Mouse (Mus musculus): Measurements from ENCODE around the gene Scn4a. TPM values are rescaled to one million over a fixed set of nuclear protein-coding genes. Genes with fewer than 3 reads are reported as not detected.

Gene Scn4a
- polyA plus RNA-seq, 1 experiment, result 0.02 TPM

DNA sequence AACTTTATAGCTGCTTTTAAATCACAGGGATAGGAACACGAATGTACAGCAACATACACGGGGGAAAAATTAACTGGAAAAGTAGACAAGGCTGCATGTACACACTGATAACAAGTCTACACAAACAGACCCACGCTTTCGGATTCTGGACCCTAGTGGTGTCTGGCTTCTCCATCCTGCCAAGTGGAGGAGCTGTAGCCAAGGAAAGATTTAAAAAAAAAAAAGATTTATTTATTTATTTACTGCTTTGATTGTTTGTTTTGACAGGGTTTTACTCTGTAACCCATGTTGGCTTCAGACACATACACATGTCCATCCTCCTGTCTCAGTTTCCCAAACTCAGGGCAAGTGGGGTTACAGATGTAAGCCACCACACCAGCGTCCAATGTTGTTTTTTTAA, 45.7 kb downstream of the Scn4a start:
- Histone ChIP-seq H3K27ac (ENCODE audit: insufficient read depth, low read length) (no peak overlapping the region), H3K4me3 (ENCODE audit: insufficient read depth, low read length) (no peak overlapping the region), H3K4me1 (ENCODE audit: control insufficient read depth, insufficient read depth, low read length) (no peaks in the 10 kb centered on the region)
- TF ChIP-seq CTCF (IDR thresholded peaks at IDR 0.05; ENCODE audit: extremely low read depth, insufficient read depth, low read length), result no peak
- no peak for TF ChIP-seq POLR2A (IDR thresholded peaks at IDR 0.05; ENCODE audit: extremely low read depth, insufficient read depth, low read length)

DNA sequence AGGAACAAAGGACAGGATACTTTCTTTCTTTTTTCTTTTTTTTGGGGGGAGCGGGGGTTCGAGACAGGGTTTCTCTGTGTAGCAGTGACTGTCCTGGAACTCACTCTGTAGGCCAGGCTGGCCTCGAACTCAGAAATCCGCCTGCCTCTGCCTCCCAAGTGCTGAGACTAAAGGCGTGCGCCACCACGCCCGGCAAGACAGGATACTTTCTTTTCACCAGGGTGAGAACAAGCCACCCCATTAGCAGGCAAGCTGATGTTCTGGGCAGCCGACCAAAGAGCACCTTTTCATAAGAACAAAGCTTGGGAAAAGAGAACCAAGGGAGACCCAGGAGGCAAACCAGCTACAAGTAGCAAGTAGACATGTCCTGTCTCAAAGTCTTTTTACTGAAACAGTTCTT, 46.3 kb downstream of the Scn4a start:
- TF ChIP-seq POLR2A (IDR thresholded peaks at IDR 0.05; ENCODE audit: extremely low read depth, insufficient read depth, low read length) (no peak), CTCF (IDR thresholded peaks at IDR 0.05; ENCODE audit: extremely low read depth, insufficient read depth, low read length) (no peak)
- Histone ChIP-seq H3K4me1 (ENCODE audit: control insufficient read depth, insufficient read depth, low read length) (no peaks in the 10 kb centered on the region), H3K4me3 (ENCODE audit: insufficient read depth, low read length) (no peak overlapping the region), H3K27ac (ENCODE audit: insufficient read depth, low read length) (no peak overlapping the region)

DNA sequence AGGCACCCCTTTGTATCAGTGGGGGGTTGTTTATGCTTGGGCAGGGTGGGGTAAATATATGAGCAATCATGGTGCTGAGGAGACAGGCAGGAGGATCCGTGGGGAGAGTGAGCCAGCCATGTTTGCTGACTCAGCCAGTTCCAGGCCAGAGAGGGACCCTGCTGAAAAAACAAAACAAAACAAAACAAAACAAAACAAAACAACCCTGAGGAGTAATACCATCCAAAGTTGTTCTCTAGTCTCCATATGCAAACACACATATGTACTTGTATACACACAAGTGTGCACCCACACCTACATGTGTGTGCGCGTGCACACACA, 47.1 kb downstream of the Scn4a start:
- no peak overlapping the region for H3K27ac ChIP-seq (ENCODE audit: insufficient read depth, low read length)
- H3K4me3 ChIP-seq (ENCODE audit: insufficient read depth, low read length), result no peak overlapping the region
- no peaks in the 10 kb centered on the region for H3K4me1 ChIP-seq (ENCODE audit: control insufficient read depth, insufficient read depth, low read length)
- TF ChIP-seq POLR2A (IDR thresholded peaks at IDR 0.05; ENCODE audit: extremely low read depth, insufficient read depth, low read length) (no peak), CTCF (IDR thresholded peaks at IDR 0.05; ENCODE audit: extremely low read depth, insufficient read depth, low read length) (no peak)

DNA sequence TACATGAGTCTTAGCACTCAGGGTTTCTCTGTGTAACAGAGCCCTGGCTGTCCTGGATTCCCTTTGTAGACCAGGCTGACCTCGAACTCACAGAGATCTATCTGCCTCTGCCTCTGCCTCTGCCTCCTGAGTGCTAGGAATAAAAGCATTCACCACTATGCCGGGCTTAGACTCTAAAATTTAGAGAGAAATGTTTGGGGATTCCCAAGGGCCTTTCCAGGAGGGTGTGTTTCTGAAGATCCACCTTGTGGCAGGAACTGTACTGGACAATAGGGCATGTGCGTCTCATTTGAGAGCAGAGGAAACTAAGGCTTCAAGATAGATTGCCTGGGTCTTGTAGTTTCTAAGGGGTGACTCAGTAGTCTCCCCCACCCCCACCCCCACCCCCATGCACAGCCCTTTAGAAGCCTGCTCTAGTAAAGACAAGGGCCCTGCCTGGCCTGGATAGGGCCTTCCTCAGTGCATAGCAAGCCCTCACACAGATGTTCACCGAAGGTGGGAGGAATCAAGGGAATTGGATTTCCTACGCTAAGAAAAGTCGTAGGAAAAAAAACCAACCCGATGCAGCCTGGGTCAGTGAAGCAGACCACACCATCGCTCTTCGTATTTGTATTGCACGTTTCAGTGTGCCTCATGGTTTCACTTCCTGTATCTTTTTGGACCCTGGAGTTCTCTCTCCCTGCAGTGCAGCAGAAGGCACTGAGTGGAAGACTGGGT, 47.6 kb downstream of the Scn4a start:
- TF ChIP-seq CTCF (IDR thresholded peaks at IDR 0.05; ENCODE audit: extremely low read depth, insufficient read depth, low read length) (no peak), POLR2A (IDR thresholded peaks at IDR 0.05; ENCODE audit: extremely low read depth, insufficient read depth, low read length) (no peak)
- Histone ChIP-seq H3K4me1 (ENCODE audit: control insufficient read depth, insufficient read depth, low read length) (no peaks in the 10 kb centered on the region), H3K4me3 (ENCODE audit: insufficient read depth, low read length) (no peak overlapping the region), H3K27ac (ENCODE audit: insufficient read depth, low read length) (no peak overlapping the region)

DNA sequence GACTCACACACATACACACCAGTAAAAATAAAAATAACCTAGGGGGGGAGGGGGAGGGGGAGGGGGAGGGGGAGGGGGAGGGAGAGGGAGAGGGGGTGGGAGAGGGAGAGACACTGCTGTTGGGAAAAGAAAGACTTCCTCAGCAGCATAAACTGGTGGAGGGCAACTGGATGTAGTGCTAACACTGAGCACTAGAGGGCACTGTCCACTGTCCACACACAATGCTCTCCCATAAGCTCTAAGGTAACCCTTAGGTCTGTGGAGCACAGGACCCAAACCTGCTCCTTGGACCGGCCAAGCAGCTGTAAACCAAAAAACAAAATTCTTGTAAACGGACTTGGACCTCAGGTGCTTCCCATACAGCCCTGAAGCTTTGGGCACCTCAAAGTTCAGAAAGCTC, 50.5 kb downstream of the Scn4a start:
- Histone ChIP-seq H3K4me3 (ENCODE audit: insufficient read depth, low read length) (no peak overlapping the region), H3K4me1 (ENCODE audit: control insufficient read depth, insufficient read depth, low read length) (no peaks in the 10 kb centered on the region), H3K27ac (ENCODE audit: insufficient read depth, low read length) (no peak overlapping the region)
- TF ChIP-seq POLR2A (IDR thresholded peaks at IDR 0.05; ENCODE audit: extremely low read depth, insufficient read depth, low read length) (no peak), CTCF (IDR thresholded peaks at IDR 0.05; ENCODE audit: extremely low read depth, insufficient read depth, low read length) (peak; percentile 97)

DNA sequence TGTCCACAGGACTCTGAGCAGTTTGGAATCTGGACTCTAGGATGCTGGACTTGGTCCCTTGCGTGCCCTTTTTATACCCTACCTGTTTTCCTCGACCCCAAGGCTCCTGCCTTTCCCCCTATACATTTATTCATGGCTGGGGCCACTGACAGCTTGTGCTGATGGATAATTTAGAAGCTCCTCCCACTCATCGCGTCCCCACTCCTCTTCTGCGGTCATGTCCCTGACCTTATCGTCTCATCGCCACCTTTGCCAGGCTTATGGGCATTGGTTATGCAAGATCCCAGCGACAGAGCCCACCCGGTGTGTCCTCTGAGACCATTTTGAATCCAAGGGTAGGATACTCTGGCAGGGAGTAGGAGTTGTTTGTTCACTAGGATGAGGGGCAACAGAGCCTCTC, 51.3 kb downstream of the Scn4a start, which contains the start of gene Gh:
TSS of gene Gh (minus strand) at position 101 of the 400 bp plus-strand sequence.
- no peak within 1 kb of the TSS for H3K27ac ChIP-seq (ENCODE audit: insufficient read depth, low read length)
- no peak for TF ChIP-seq POLR2A (IDR thresholded peaks at IDR 0.05; ENCODE audit: extremely low read depth, insufficient read depth, low read length)
- TF ChIP-seq CTCF (IDR thresholded peaks at IDR 0.05; ENCODE audit: extremely low read depth, insufficient read depth, low read length), result no peak
- no peak within 1 kb of the TSS for H3K4me3 ChIP-seq (ENCODE audit: insufficient read depth, low read length)
- H3K4me1 ChIP-seq (ENCODE audit: control insufficient read depth, insufficient read depth, low read length), result no peaks in the 10 kb centered on the region

DNA sequence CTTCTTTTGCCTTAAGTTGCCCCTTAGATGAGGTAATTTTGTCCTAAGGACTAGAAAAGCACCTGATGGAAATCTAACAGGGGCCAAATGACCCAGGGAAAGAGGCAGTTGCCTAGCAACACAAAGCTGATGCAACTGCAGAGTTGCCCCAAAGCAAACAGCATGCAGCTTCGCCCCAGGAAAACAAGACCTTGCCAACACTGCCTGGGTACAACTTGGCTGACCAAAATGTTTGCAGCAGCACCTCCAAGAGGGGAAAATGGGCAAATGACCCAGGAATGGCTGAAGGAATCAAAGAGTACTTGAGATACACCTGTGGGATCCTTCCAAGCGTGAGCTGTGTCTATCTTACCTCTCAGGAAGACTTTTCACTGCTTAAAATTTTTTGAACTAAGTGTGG, 61.2 kb downstream of the Scn4a start:
- Histone ChIP-seq H3K27ac (ENCODE audit: insufficient read depth, low read length) (no peak overlapping the region), H3K4me3 (ENCODE audit: insufficient read depth, low read length) (no peak overlapping the region), H3K4me1 (ENCODE audit: control insufficient read depth, insufficient read depth, low read length) (peaks cover under 1% of the 10 kb centered on the region; the same call in 1 of the 2 replicates)
- no peak for TF ChIP-seq CTCF (IDR thresholded peaks at IDR 0.05; ENCODE audit: extremely low read depth, insufficient read depth, low read length)

DNA sequence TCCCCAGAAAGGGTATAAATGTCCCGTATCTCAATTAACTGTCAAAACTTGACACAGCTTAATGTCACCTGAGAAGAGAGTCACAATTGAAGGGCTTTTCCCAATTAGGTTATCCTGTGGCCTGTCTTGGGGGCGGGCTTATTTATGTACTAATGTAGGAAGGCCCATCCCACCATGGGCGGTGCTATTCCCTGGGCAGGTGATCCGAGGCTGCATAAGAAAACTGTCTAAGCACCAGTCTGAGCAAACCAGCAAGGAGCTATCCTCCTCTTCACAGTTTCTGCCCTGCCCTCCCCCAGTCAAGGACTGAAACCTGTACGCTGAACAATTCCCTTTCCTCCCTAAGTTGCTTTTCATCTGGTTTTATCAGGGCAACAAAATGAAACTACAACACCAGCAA, 62.7 kb downstream of the Scn4a start:
- TF ChIP-seq CTCF (IDR thresholded peaks at IDR 0.05; ENCODE audit: extremely low read depth, insufficient read depth, low read length), result no peak
- TF ChIP-seq POLR2A (IDR thresholded peaks at IDR 0.05; ENCODE audit: extremely low read depth, insufficient read depth, low read length), result no peak
- peaks cover 1% of the 10 kb centered on the region; the same call in 1 of the 2 replicates for H3K4me1 ChIP-seq (ENCODE audit: control insufficient read depth, insufficient read depth, low read length)
- no peak overlapping the region for H3K4me3 ChIP-seq (ENCODE audit: insufficient read depth, low read length)
- no peak overlapping the region for H3K27ac ChIP-seq (ENCODE audit: insufficient read depth, low read length)

DNA sequence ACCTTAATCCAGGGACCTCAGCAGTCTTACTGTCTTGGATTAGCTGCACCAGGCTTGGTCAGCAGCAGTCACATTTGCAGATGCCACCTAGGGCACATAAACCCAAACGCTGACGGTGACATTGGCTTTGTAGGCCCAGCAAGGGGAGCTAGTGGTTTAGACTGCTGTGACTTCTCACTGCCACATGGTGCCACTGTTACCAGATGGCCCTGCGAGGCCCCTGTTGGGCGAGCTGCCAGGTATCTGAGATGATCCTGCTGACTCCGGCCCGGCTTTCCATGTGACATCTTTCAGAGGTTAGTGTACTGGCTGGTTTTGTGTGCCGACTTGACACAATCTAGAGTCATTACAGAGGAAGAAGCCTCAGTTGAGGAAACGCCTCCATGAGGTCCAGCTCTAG, 63.7 kb downstream of the Scn4a start:
- no peak overlapping the region for H3K4me3 ChIP-seq (ENCODE audit: insufficient read depth, low read length)
- peaks cover 1% of the 10 kb centered on the region; the same call in 1 of the 2 replicates for H3K4me1 ChIP-seq (ENCODE audit: control insufficient read depth, insufficient read depth, low read length)
- TF ChIP-seq CTCF (IDR thresholded peaks at IDR 0.05; ENCODE audit: extremely low read depth, insufficient read depth, low read length) (0 out of 2 replicates have a peak, but pooled peaks have one; percentile 8), POLR2A (IDR thresholded peaks at IDR 0.05; ENCODE audit: extremely low read depth, insufficient read depth, low read length) (no peak)
- H3K27ac ChIP-seq (ENCODE audit: insufficient read depth, low read length), result no peak overlapping the region

DNA sequence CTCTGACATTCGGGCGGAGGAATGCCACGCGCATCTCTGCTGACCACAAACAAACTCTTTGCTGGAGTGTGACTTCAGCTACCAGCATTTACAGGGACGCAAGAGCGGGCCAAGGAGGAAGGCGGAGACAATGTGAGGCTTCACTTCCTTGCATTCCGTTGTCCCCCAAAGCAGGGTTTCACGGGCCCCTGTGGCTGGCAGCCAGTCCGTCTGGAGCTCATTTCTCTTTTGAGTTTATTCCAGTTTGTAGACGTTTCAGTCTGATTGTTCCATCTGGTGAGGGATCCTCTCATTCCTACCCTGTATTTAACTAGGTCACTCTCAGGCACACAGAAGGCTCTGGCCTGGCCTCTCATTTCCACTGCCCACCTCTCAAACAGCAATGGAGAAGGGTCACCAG, 66.1 kb downstream of the Scn4a start:
- TF ChIP-seq CTCF (IDR thresholded peaks at IDR 0.05; ENCODE audit: extremely low read depth, insufficient read depth, low read length) (no peak), POLR2A (IDR thresholded peaks at IDR 0.05; ENCODE audit: extremely low read depth, insufficient read depth, low read length) (no peak)
- Histone ChIP-seq H3K4me3 (ENCODE audit: insufficient read depth, low read length) (no peak overlapping the region), H3K27ac (ENCODE audit: insufficient read depth, low read length) (no peak overlapping the region), H3K4me1 (ENCODE audit: control insufficient read depth, insufficient read depth, low read length) (peaks cover 1% of the 10 kb centered on the region; the same call in 1 of the 2 replicates)

Data from cortical plate, adult 2 months (tissue).